Mouse (Mus musculus) stomach, postnatal 0 days (tissue): ENCODE measurements at regions not wholly inside any gene's neighbourhood (a gene's known extent, or its start where the extent isn't known, plus 50 kb on each side); places are given as distances from the start of the nearest gene placed in this dataset.

ENCODE experiments used
- CTCF ChIP-seq: IDR thresholded peaks from 2 replicates; pipeline ENCODE4 v1.5.1; 2016; ENCODE audit warnings: antibody characterized with exemption, low read depth, mild to moderate bottlenecking, moderate library complexity
- EP300 ChIP-seq: optimal IDR thresholded peaks from 2 replicates; pipeline ENCODE3; 2016; ENCODE audit warnings: antibody characterized with exemption

DNA sequence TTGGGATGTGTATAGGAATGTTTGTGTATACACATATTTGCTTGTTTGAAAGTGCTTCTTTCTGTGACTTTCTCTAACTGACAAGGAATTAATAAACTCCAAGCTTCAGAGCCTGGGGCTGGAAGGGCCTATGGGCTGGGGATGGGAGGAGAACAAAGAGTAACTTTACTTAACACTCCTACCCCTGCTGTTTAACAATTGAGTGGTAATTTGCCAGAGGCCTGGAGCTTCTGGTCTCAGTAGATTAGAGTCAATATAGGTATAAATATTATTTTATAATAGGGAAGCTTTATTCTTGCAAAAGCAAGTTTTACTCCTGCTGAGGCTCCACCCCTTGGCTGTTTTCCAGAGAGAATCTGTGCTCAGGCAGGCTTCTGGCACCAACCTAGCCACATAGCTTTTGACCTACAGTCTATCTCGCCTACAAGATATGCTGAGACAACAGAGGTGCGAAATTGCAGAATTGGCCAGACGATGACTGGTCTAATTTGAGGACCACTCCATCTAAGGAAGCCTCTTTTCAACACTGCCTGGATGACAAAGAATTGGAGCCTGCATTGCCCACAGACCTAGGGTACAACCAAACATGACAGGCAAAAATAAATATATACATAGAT is 382.7 kb upstream of the 1700009N14Rik start:
- no peak for TF ChIP-seq CTCF
- no peak for TF ChIP-seq EP300
